Mouse (Mus musculus) right cerebral cortex, adult 18-20 months (tissue): ENCODE measurements around the gene Fam20b.

Experiments used
- DNase-seq: peaks from one replicate; pipeline ENCODE4 v3.0.0; 2022; ENCODE audit warnings: mixed read lengths

Fam20b gene

GRCm38 (mm10) chr1:156727234-156728108 lies 8.6 kb upstream of the Fam20b start:
- no peak for DNase-seq

- no peak for DNase-seq
Observed at GRCm38 (mm10) chr1:156722089-156722488, 3.2 kb upstream of the Fam20b start.

- DNase-seq, result no peak
Observed at GRCm38 (mm10) chr1:156720046-156720445, 1.2 kb upstream of the Fam20b start.

GRCm38 (mm10) chr1:156718286-156718949 lies 468 bp downstream of the Fam20b start:
- no peak for DNase-seq

GRCm38 (mm10) chr1:156717751-156718285 lies 1.1 kb downstream of the Fam20b start:
- DNase-seq, result no peak

- no peak for DNase-seq
Observed at GRCm38 (mm10) chr1:156716681-156717080, 2.2 kb downstream of the Fam20b start.

- no peak for DNase-seq
Observed at GRCm38 (mm10) chr1:156710472-156711098, 8.3 kb downstream of the Fam20b start.

- no peak for DNase-seq
Observed at GRCm38 (mm10) chr1:156708672-156709071, 10.2 kb downstream of the Fam20b start.

- DNase-seq, result peak; percentile 37
Observed at GRCm38 (mm10) chr1:156705696-156706285, 13.1 kb downstream of the Fam20b start.

GRCm38 (mm10) chr1:156703444-156703843 lies 15.4 kb downstream of the Fam20b start:
- no peak for DNase-seq

GRCm38 (mm10) chr1:156702151-156702550 lies 16.7 kb downstream of the Fam20b start:
- DNase-seq, result no peak

GRCm38 (mm10) chr1:156686025-156686661 lies 32.7 kb downstream of the Fam20b start:
- no peak for DNase-seq

- no peak for DNase-seq
Observed at GRCm38 (mm10) chr1:156679599-156679998, 39.3 kb downstream of the Fam20b start.

- DNase-seq, result no peak
Observed at GRCm38 (mm10) chr1:156677230-156677629, 41.7 kb downstream of the Fam20b start.

GRCm38 (mm10) chr1:156676596-156676995 lies 42.3 kb downstream of the Fam20b start:
- DNase-seq, result no peak

GRCm38 (mm10) chr1:156676171-156676570 lies 42.7 kb downstream of the Fam20b start:
- no peak for DNase-seq

GRCm38 (mm10) chr1:156674195-156675000 lies 44.5 kb downstream of the Fam20b start, which contains the start of gene Tor3a:
TSS of gene Tor3a (minus strand) at chr1:156674356.
- DNase-seq, result peak; percentile 57

- no peak for DNase-seq
Observed at GRCm38 (mm10) chr1:156673476-156674194, 45.3 kb downstream of the Fam20b start.

GRCm38 (mm10) chr1:156672720-156673475 lies 46.0 kb downstream of the Fam20b start:
- no peak for DNase-seq

GRCm38 (mm10) chr1:156671921-156672320 lies 47.0 kb downstream of the Fam20b start:
- DNase-seq, result no peak
